Comparison of ENCODE assay signal across 25 mouse cellular contexts in genomic region chr2:134913542-134913941, GRCm38 (mm10).
DNase-seq lines count a peak whose midpoint lies in the region; ATAC-seq and TF ChIP-seq lines count a peak whose summit lies in the region.
"Had no signal": no experiment of that assay in that cellular context is flagged by ENCODE, and none has a peak within 500 bp of the region (broad histone marks: within the 10 kb centered on the region; RNA-seq: fewer than 3 reads in every experiment).

No protein-coding gene starts in this region.

- no peak overlapping the region for H3K4me3 ChIP-seq in hindbrain, embryonic 16.5 days (ENCODE audit: low read length)
- H3K4me3 ChIP-seq in hindbrain, postnatal 0 days (ENCODE audit: low read length) = no peak overlapping the region
- H3K4me3 ChIP-seq in limb, embryonic 10.5 days = no peak overlapping the region
- H3K4me3 ChIP-seq: limb, embryonic 13.5 days; lung, embryonic 15.5 days; midbrain, embryonic 10.5 days; midbrain, embryonic 15.5 days had no signal

- no peaks in the 10 kb centered on the region for H3K27me3 ChIP-seq in hindbrain, embryonic 16.5 days (replicated peaks; ENCODE audit: control insufficient read depth, insufficient read depth, low read length)
- H3K27me3 ChIP-seq in hindbrain, postnatal 0 days (ENCODE audit: insufficient read depth, low read length) = no peaks in the 10 kb centered on the region
- no peaks in the 10 kb centered on the region for H3K27me3 ChIP-seq in limb, embryonic 10.5 days (ENCODE audit: low read depth, poor library complexity, severe bottlenecking)
- H3K27me3 ChIP-seq: CH12.LX; limb, embryonic 13.5 days; lung, embryonic 15.5 days; midbrain, embryonic 15.5 days had no signal

- no peak overlapping the region for H3K4me2 ChIP-seq in hindbrain, embryonic 16.5 days (ENCODE audit: low read length)
- H3K4me2 ChIP-seq in hindbrain, postnatal 0 days (ENCODE audit: low read depth, low read length) = no peak overlapping the region
- H3K4me2 ChIP-seq: limb, embryonic 13.5 days; liver, embryonic 11.5 days; lung, embryonic 15.5 days; midbrain, embryonic 15.5 days had no signal

- H3K36me3 ChIP-seq in hindbrain, embryonic 16.5 days (ENCODE audit: control insufficient read depth, insufficient read depth, low read length) = no peaks in the 10 kb centered on the region
- H3K36me3 ChIP-seq in hindbrain, postnatal 0 days (ENCODE audit: insufficient read depth, low read length) = no peaks in the 10 kb centered on the region
- no peaks in the 10 kb centered on the region for H3K36me3 ChIP-seq in limb, embryonic 10.5 days
- H3K36me3 ChIP-seq: limb, embryonic 13.5 days; lung, embryonic 15.5 days; midbrain, embryonic 10.5 days; midbrain, embryonic 15.5 days had no signal

- no peak for TF ChIP-seq CTCF in hindbrain, postnatal 0 days (IDR thresholded peaks at IDR 0.05; ENCODE audit: low read depth)

- ATAC-seq in hindbrain, embryonic 16.5 days = no peak
- no peak for ATAC-seq in hindbrain, postnatal 0 days
- ATAC-seq in granulocyte monocyte progenitor cell, adult 5-6 weeks (replicated peaks; ENCODE audit: poor library complexity, severe bottlenecking) = no peak
- ATAC-seq: activated CD4-positive, CD25-positive, alpha-beta regulatory T cell, adult 4 months; inflammation-experienced regulatory T-cells, adult 6 months; midbrain, embryonic 15.5 days had no signal

- peak; percentile 38 for DNase-seq in adrenal gland, adult 2 months
- no peak for DNase-seq in adrenal gland, postnatal 10 days
- no peak for DNase-seq in hindbrain, postnatal 0 days (ENCODE audit: low spot score)
- DNase-seq in kidney, adult 9 months = peak; percentile 69
- no peak for DNase-seq in kidney, postnatal 4 days
- no peak for DNase-seq in limb, embryonic 10.5 days (ENCODE audit: low spot score)
- DNase-seq: adrenal gland, adult 8-10 months; cerebellum, adult 9-10 months; cerebellum, postnatal 36 days; forebrain, postnatal 0 days; layer of hippocampus, adult 9-11 months; retina, postnatal 1 day; right cerebral cortex, postnatal 14 days; thymus, postnatal 14 days had no signal

- H3K4me1 ChIP-seq in hindbrain, embryonic 16.5 days (ENCODE audit: control insufficient read depth, insufficient read depth, low read depth, low read length) = peaks cover 10% of the 10 kb centered on the region; the same call in 1 of the 2 replicates
- H3K4me1 ChIP-seq in hindbrain, postnatal 0 days (ENCODE audit: insufficient read depth, low read length) = no peaks in the 10 kb centered on the region
- peaks cover 35% of the 10 kb centered on the region for H3K4me1 ChIP-seq in limb, embryonic 10.5 days
- H3K4me1 ChIP-seq: lung, embryonic 15.5 days; midbrain, embryonic 10.5 days had no signal

- H3K27ac ChIP-seq in hindbrain, embryonic 16.5 days (ENCODE audit: low read depth, low read length) = peak overlapping the region; percentile 5; the same call in 1 of the 2 replicates
- no peak overlapping the region for H3K27ac ChIP-seq in hindbrain, postnatal 0 days
- 0 out of 2 replicates have a peak overlapping the region, but pooled peaks have one; percentile 34 for H3K27ac ChIP-seq in limb, embryonic 10.5 days
- H3K27ac ChIP-seq: kidney, postnatal 0 days; limb, embryonic 13.5 days; lung, embryonic 15.5 days; midbrain, embryonic 10.5 days; midbrain, embryonic 15.5 days had no signal

- 89% methylated on average over 3 of the region's 3 CpGs for WGBS in hindbrain, embryonic 16.5 days
- 65% methylated on average over 3 of the region's 3 CpGs for WGBS in hindbrain, postnatal 0 days
- 96% methylated on average over 3 of the region's 3 CpGs for WGBS in limb, embryonic 10.5 days

- no peak overlapping the region for H3K9ac ChIP-seq in hindbrain, embryonic 16.5 days (ENCODE audit: low read depth, low read length)
- H3K9ac ChIP-seq in hindbrain, postnatal 0 days (replicated peaks; ENCODE audit: low read length) = no peak overlapping the region
- H3K9ac ChIP-seq: forebrain, postnatal 0 days; limb, embryonic 13.5 days; lung, embryonic 15.5 days; midbrain, embryonic 15.5 days had no signal

- no peaks in the 10 kb centered on the region for H3K9me3 ChIP-seq in hindbrain, embryonic 16.5 days (ENCODE audit: control insufficient read depth, low read length)
- H3K9me3 ChIP-seq in hindbrain, postnatal 0 days (ENCODE audit: low read length) = no peaks in the 10 kb centered on the region
- H3K9me3 ChIP-seq in limb, embryonic 10.5 days (replicated peaks) = no peaks in the 10 kb centered on the region
- H3K9me3 ChIP-seq: limb, embryonic 13.5 days; lung, embryonic 15.5 days; midbrain, embryonic 10.5 days; midbrain, embryonic 15.5 days had no signal

Comparison
In these comparisons a context has a peak if more than half of its experiments do, and no peak if none do; other contexts are left out.
1. DNase-seq: peak in adrenal gland, adult 2 months (single experiment) and kidney, adult 9 months (single experiment); none in adrenal gland, postnatal 10 days (single experiment), hindbrain, postnatal 0 days (single experiment), kidney, postnatal 4 days (0 of 2) and limb, embryonic 10.5 days (single experiment).